Mouse (Mus musculus) bone marrow, adult 2 months (tissue): ENCODE results near the gene Bpifc.

Experiments
- CTCF ChIP-seq: fragments of 200-500 bp; IDR thresholded peaks from 2 replicates; pipeline ENCODE4 v1.5.1; 2011; ENCODE audit warnings: low read length, control low read depth; ENCODE audit not compliant: control insufficient read depth, insufficient read depth
- POLR2A ChIP-seq: fragments of 200-500 bp; IDR thresholded peaks from 2 replicates; pipeline ENCODE4 v1.6.1; 2011; ENCODE audit warnings: low read depth, mild to moderate bottlenecking, control low read depth, low read length, borderline replicate concordance; ENCODE audit not compliant: control insufficient read depth

GRCm38 (mm10) chr10:85957464-85957950 lies 54.2 kb downstream of the Bpifc start, which contains the start of gene Rtcb:
- no peak for TF ChIP-seq CTCF
- TF ChIP-seq POLR2A: peak; percentile 35; the same call in 1 of the 2 replicates
